Mouse (Mus musculus): ENCODE results near the gene Rps6ka5.

- TF ChIP-seq NRF1 (IDR thresholded peaks at IDR 0.05; ENCODE audit: insufficient read depth, low read depth, low read length, poor library complexity, severe bottlenecking) (no peak), GABPA (IDR thresholded peaks at IDR 0.05; ENCODE audit: low read depth, low read length) (no peak), CTCF (IDR thresholded peaks at IDR 0.05 in 2 of 3, conservative IDR thresholded peaks at IDR 0.05 in 1 of 3; ENCODE audit: control insufficient read depth in 1 of 3, insufficient read depth in 1 of 3, low read depth in 2 of 3, low read length in 3 of 3, poor library complexity in 1 of 3, severe bottlenecking in 1 of 3) (no peak), GATA1 (IDR thresholded peaks at IDR 0.05; ENCODE audit: low read depth, low read length) (no peak), POLR2A (IDR thresholded peaks at IDR 0.05; ENCODE audit: control insufficient read depth in 1 of 2, insufficient read depth in 1 of 2, low read depth in 1 of 2, low read length in 2 of 2, poor library complexity in 1 of 2) (no peak)
Measured at GRCm38 (mm10) chr12:100553675-100554074, 173.1 kb downstream of the Rps6ka5 start.

Measured in MEL (cell line).